Mouse (Mus musculus) lung, postnatal 0 days (tissue): ENCODE results near the gene Hsd17b2.

ENCODE experiments used
- CTCF ChIP-seq: IDR thresholded peaks from 2 replicates; pipeline ENCODE4 v1.5.1; 2016; ENCODE audit warnings: antibody characterized with exemption, mild to moderate bottlenecking
- EP300 ChIP-seq: IDR thresholded peaks from 2 replicates; pipeline ENCODE4 v1.6.1; 2016; ENCODE audit warnings: antibody characterized with exemption, mild to moderate bottlenecking, control low read depth

GRCm38 (mm10) chr8:117747886-117748730 lies 46.4 kb downstream of the Hsd17b2 start:
- TF ChIP-seq CTCF (no peak), EP300 (no peak)
